ENCODE assay signal across 23 mouse cellular contexts in the genomic region with DNA sequence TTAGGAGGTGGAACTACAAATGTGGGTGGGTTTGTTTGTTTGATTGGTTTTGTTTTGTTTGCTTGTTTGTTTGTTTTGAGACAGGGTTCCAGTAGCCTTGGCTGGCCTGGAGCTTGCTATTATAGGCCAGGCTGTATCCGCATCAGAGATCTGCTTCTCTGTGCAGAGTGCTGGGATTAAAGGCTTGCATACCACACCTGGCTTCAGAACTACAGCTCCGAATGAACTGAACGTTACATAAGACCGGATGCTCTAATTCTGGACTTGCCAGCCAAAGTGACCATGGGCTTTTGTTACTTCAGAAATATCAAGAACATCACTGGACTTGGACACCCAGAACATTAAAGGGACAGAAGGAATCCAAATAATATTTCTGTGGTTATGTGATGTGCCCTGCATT.
DNase-seq lines count a peak whose midpoint lies in the region; ATAC-seq and TF ChIP-seq lines count a peak whose summit lies in the region.
"Had no signal": no experiment of that assay in that cellular context is flagged by ENCODE, and none has a peak within 500 bp of the region (broad histone marks: within the 10 kb centered on the region; RNA-seq: fewer than 3 reads in every experiment).

No protein-coding gene starts in this region.

- H3K27ac ChIP-seq in lung, embryonic 15.5 days: peak overlapping the region; percentile 74; the same call in 1 of the 2 replicates
- no peak overlapping the region for H3K27ac ChIP-seq in midbrain, embryonic 11.5 days (ENCODE audit: low read depth, low read length)
- H3K27ac ChIP-seq in midbrain, postnatal 0 days (ENCODE audit: low read depth, low read length): no peak overlapping the region

- H3K27me3 ChIP-seq in lung, embryonic 15.5 days: no peaks in the 10 kb centered on the region
- H3K27me3 ChIP-seq in midbrain, embryonic 11.5 days (ENCODE audit: control insufficient read depth, insufficient read depth, low read length): no peaks in the 10 kb centered on the region
- no peaks in the 10 kb centered on the region for H3K27me3 ChIP-seq in midbrain, postnatal 0 days (ENCODE audit: insufficient read depth, low read length)
- H3K27me3 ChIP-seq: CH12.LX, Patski had no signal

- no peaks in the 10 kb centered on the region for H3K9me3 ChIP-seq in lung, embryonic 15.5 days
- H3K9me3 ChIP-seq in midbrain, embryonic 11.5 days (ENCODE audit: control insufficient read depth, low read length): no peaks in the 10 kb centered on the region
- no peaks in the 10 kb centered on the region for H3K9me3 ChIP-seq in midbrain, postnatal 0 days (ENCODE audit: low read length)
- H3K9me3 ChIP-seq: G1E had no signal

- WGBS in lung, embryonic 15.5 days: 88% methylated on average over 4 of the region's 4 CpGs
- WGBS in midbrain, embryonic 11.5 days: 95% methylated on average over 4 of the region's 4 CpGs
- 91% methylated on average over 4 of the region's 4 CpGs for WGBS in midbrain, postnatal 0 days

- intact Hi-C loops in heart, postnatal 36 days (cut with DNase I): no loop called here

- no peak overlapping the region for H3K9ac ChIP-seq in lung, embryonic 15.5 days
- no peak overlapping the region for H3K9ac ChIP-seq in midbrain, embryonic 11.5 days (ENCODE audit: low read length)
- no peak overlapping the region for H3K9ac ChIP-seq in midbrain, postnatal 0 days (replicated peaks; ENCODE audit: low read length, poor library complexity, severe bottlenecking)

- no peak for ATAC-seq in lung, embryonic 15.5 days (ENCODE audit: borderline replicate concordance, extremely low read depth, low FRiP score, low TSS enrichment)
- ATAC-seq in midbrain, embryonic 11.5 days (ENCODE audit: low FRiP score): no peak
- ATAC-seq in midbrain, postnatal 0 days (ENCODE audit: low FRiP score): no peak
- ATAC-seq: activated CD4-positive, CD25-positive, alpha-beta regulatory T cell, adult 4 months; CD4-positive, CD25-positive, alpha-beta regulatory T cell, adult 4 months; Patski had no signal

- peak; percentile 70 for DNase-seq in heart, adult 11 months
- DNase-seq in heart, postnatal 36 days: no peak
- DNase-seq in lung, postnatal 25 days (ENCODE audit: low spot score): no peak
- peak; percentile 72 for DNase-seq in midbrain, embryonic 11.5 days (ENCODE audit: low spot score, missing footprints)
- DNase-seq in midbrain, postnatal 0 days (ENCODE audit: low spot score): no peak
- DNase-seq in brain, adult 2 months (ENCODE audit: low read depth, low spot score): peak; percentile 45
- DNase-seq in retina, embryonic 14.5 days (ENCODE audit: low spot score): no peak
- DNase-seq: adrenal gland, adult 2 months; adrenal gland, adult 8-10 months; adrenal gland, postnatal 10 days; adrenal gland, postnatal 14 days; adrenal gland, postnatal 25 days; adrenal gland, postnatal 36 days; B cell, adult 2 months; cerebellum, adult 11 months; cerebellum, adult 11-12 months; cerebellum, adult 18-20 months had no signal

- no peaks in the 10 kb centered on the region for H3K36me3 ChIP-seq in lung, embryonic 15.5 days
- H3K36me3 ChIP-seq in midbrain, embryonic 11.5 days (ENCODE audit: control insufficient read depth, insufficient read depth, low read length): no peaks in the 10 kb centered on the region
- H3K36me3 ChIP-seq in midbrain, postnatal 0 days (ENCODE audit: insufficient read depth, low read length): no peaks in the 10 kb centered on the region

- TF ChIP-seq CTCF in midbrain, postnatal 0 days (IDR thresholded peaks at IDR 0.05): no peak

- H3K4me3 ChIP-seq in lung, embryonic 15.5 days: no peak overlapping the region
- no peak overlapping the region for H3K4me3 ChIP-seq in midbrain, embryonic 11.5 days (ENCODE audit: low read depth, low read length)
- no peak overlapping the region for H3K4me3 ChIP-seq in midbrain, postnatal 0 days (ENCODE audit: low read depth, low read length)

- no peak overlapping the region for H3K4me2 ChIP-seq in lung, embryonic 15.5 days
- H3K4me2 ChIP-seq in midbrain, embryonic 11.5 days: no peak overlapping the region
- no peak overlapping the region for H3K4me2 ChIP-seq in midbrain, postnatal 0 days (ENCODE audit: low read depth, low read length, poor library complexity, severe bottlenecking)

- H3K4me1 ChIP-seq in lung, embryonic 15.5 days: peaks cover 24% of the 10 kb centered on the region
- H3K4me1 ChIP-seq in midbrain, embryonic 11.5 days (ENCODE audit: control insufficient read depth, insufficient read depth, low read length): no peaks in the 10 kb centered on the region; the same call in 1 of the 2 replicates
- H3K4me1 ChIP-seq in midbrain, postnatal 0 days (ENCODE audit: insufficient read depth, low read length): 0 out of 2 replicates have a peak, but pooled peaks cover 3% of the 10 kb centered on the region

Comparison
In these comparisons a context has a peak if more than half of its experiments do, and no peak if none do; other contexts are left out.
1. DNase-seq: peak in heart, adult 11 months (single experiment), midbrain, embryonic 11.5 days (single experiment) and brain, adult 2 months (single experiment); none in heart, postnatal 36 days (0 of 2), lung, postnatal 25 days (single experiment), midbrain, postnatal 0 days (single experiment) and retina, embryonic 14.5 days (single experiment).